Mouse (Mus musculus): Measurements from ENCODE around the gene Tomm7. TPM values are rescaled to one million over a fixed set of nuclear protein-coding genes. Genes with fewer than 3 reads are reported as not detected.

The Tomm7 gene
- total and polyA plus RNA-seq, 3 experiments: 133 to 184 (median 142) TPM

DNA sequence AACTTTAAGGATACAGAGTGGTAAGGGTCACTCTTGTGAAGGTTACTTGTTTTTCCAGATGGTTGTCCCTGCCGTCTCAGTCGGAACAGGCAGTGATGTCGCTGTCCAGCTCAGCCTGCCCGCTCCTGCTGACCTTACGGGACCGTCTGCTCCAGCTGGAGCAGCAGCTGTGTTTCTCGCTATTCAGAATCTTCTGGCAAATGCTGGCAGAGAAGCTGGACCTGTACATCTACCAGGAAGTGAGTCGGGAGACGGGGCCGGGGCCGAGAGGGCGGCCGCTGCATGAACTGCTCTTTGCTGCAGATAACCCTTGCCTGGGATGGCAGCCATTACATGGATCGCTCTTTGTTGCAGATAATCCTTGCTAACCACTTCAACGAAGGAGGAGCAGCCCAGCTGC lies 27.3 kb downstream of the Tomm7 start (continued):
- TF ChIP-seq E2F4 (IDR thresholded peaks at IDR 0.05; ENCODE audit: insufficient replicate concordance, low read depth, low read length): no peak

DNA sequence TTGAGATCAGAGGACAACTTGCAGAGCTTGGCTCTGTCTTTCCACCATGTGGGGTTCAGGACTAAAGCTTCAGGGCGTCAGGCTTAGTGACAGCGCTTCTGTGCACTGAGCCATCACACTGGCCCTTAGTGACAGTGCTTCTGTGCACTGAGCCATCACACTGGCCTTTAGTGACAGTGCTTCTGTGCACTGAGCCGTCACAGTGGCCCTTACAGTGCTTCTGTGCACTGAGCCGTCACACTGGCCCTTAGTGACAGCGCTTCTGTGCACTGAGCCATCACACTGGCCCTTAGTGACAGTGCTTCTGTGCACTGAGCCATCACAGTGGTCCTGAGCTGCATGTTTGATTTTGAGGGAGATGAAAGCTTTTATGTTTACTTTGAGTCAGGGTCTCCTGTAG lies 29.1 kb downstream of the Tomm7 start:
- peaks cover 0 to 4% of the 10 kb centered on the region in 2 experiments; a peak in 1 of 4 replicates for H3K4me1 ChIP-seq (ENCODE audit: control insufficient read depth in 1 of 2, insufficient read depth in 2 of 2)
- no peak overlapping the region for H3K27ac ChIP-seq (ENCODE audit: insufficient read depth, low read depth)
- peaks cover 14% of the 10 kb centered on the region for H3K9me3 ChIP-seq (replicated peaks; ENCODE audit: low read length)
- no peak for TF ChIP-seq GABPA (IDR thresholded peaks at IDR 0.05; ENCODE audit: insufficient replicate concordance, low read depth, low read length)
- TF ChIP-seq BHLHE40 (IDR thresholded peaks at IDR 0.05; ENCODE audit: low read depth, low read length): no peak
- no peak for TF ChIP-seq NELFE (IDR thresholded peaks at IDR 0.05; ENCODE audit: low read depth, low read length)
- no peak for TF ChIP-seq PAX5 (IDR thresholded peaks at IDR 0.05; ENCODE audit: low read length)
- no peak for TF ChIP-seq KAT2A (IDR thresholded peaks at IDR 0.05; ENCODE audit: insufficient replicate concordance, low read length)
- no peak for TF ChIP-seq ZKSCAN1 (IDR thresholded peaks at IDR 0.05; ENCODE audit: borderline replicate concordance, low read depth, low read length)
- no peak for TF ChIP-seq ZMIZ1 (IDR thresholded peaks at IDR 0.05; ENCODE audit: low read depth, low read length)
- TF ChIP-seq TCF12 (IDR thresholded peaks at IDR 0.05; ENCODE audit: low read depth, low read length): no peak
- no peak for TF ChIP-seq ZC3H11A (IDR thresholded peaks at IDR 0.05; ENCODE audit: low read depth, low read length)
- in situ Hi-C loops (cut with MboI; ENCODE audit: low pct_ligation_motif_present, low pct_unique_long_range_greater_than_20kb, low sequenced_read_pairs) (no loop called here), dilution Hi-C loops (cut with MboI; ENCODE audit: extremely low pct_ligation_motif_present, extremely low pct_unique_long_range_greater_than_20kb, low sequenced_read_pairs) (no loop called here)
- no peak overlapping the region for H3K4me2 ChIP-seq (ENCODE audit: insufficient read depth, low read depth, poor library complexity, severe bottlenecking)
- H3K4me3 ChIP-seq (replicated peaks in 1 of 3; ENCODE audit: low read depth in 2 of 3, low read length in 2 of 3, poor library complexity in 1 of 3): no peak overlapping the region
- H3K79me2 ChIP-seq (replicated peaks; ENCODE audit: control insufficient read depth, extremely low read depth, insufficient read depth, poor library complexity, severe bottlenecking): no peaks in the 10 kb centered on the region
- peaks cover 75 to 91% of the 10 kb centered on the region in 2 experiments for H3K36me3 ChIP-seq (replicated peaks in 1 of 2; ENCODE audit: control insufficient read depth in 1 of 2, insufficient read depth in 1 of 2, low read length in 1 of 2)
- no peak for DNase-seq (ENCODE audit: extremely low read depth)
- H3K27me3 ChIP-seq (replicated peaks): no peaks in the 10 kb centered on the region
- H3K9ac ChIP-seq (ENCODE audit: insufficient read depth, low read depth): no peak overlapping the region

DNA sequence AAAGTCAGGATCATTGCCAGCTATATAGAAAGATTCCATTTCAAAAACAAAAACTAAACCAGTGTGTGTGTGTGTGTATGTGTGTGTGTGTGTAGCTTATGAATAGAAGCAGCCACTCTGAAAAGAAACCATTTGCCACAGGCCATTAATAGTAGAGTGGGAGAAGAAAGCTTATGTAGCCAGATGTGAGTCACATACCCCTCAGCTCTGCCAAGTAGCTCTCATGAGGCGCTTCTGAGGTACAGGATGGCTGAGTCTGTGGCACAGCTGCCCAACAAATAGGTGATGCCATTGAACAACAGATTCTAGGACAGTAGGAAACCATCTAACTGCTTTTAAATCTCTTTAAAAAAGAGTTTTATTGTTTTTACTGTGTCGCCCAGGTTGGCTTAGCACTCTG lies 51.2 kb downstream of the Tomm7 start:
- H3K4me2 ChIP-seq (ENCODE audit: insufficient read depth, low read depth, poor library complexity, severe bottlenecking): no peak overlapping the region
- no peak overlapping the region for H3K27ac ChIP-seq (ENCODE audit: insufficient read depth, low read depth)
- peaks cover 29 to 76% of the 10 kb centered on the region in 2 experiments for H3K36me3 ChIP-seq (replicated peaks in 1 of 2; ENCODE audit: control insufficient read depth in 1 of 2, insufficient read depth in 1 of 2, low read length in 1 of 2)
- no peak for TF ChIP-seq TBP (conservative IDR thresholded peaks at IDR 0.05; ENCODE audit: low read depth, low read length)
- no peak for TF ChIP-seq CHD1 (IDR thresholded peaks at IDR 0.05; ENCODE audit: low read depth, low read length)
- TF ChIP-seq JUN (IDR thresholded peaks at IDR 0.05; ENCODE audit: insufficient read depth, low read depth, low read length): no peak
- TF ChIP-seq HCFC1 (IDR thresholded peaks at IDR 0.05; ENCODE audit: low read depth, low read length): no peak
- TF ChIP-seq KAT2A (IDR thresholded peaks at IDR 0.05; ENCODE audit: insufficient replicate concordance, low read length): no peak
- TF ChIP-seq MXI1 (IDR thresholded peaks at IDR 0.05; ENCODE audit: low read depth, low read length): no peak
- TF ChIP-seq ZNF384 (IDR thresholded peaks at IDR 0.05; ENCODE audit: low read depth, low read length): no peak
- no peak for TF ChIP-seq USF2 (conservative IDR thresholded peaks at IDR 0.05; ENCODE audit: low read depth, low read length)
- TF ChIP-seq ZMIZ1 (IDR thresholded peaks at IDR 0.05; ENCODE audit: low read depth, low read length): no peak
- TF ChIP-seq POLR2AphosphoS2 (IDR thresholded peaks at IDR 0.05; ENCODE audit: low read depth, low read length): no peak
- no peak for TF ChIP-seq BHLHE40 (IDR thresholded peaks at IDR 0.05; ENCODE audit: low read depth, low read length)
- no peaks in the 10 kb centered on the region for H3K9me3 ChIP-seq (replicated peaks; ENCODE audit: low read length)
- H3K4me1 ChIP-seq (ENCODE audit: control insufficient read depth in 1 of 2, insufficient read depth in 2 of 2): peaks cover 2 to 6% of the 10 kb centered on the region in 2 experiments; a peak in 2 of 4 replicates
- no peak for DNase-seq (ENCODE audit: extremely low read depth)
- in situ Hi-C loops (cut with MboI; ENCODE audit: low pct_ligation_motif_present, low pct_unique_long_range_greater_than_20kb, low sequenced_read_pairs) (no loop called here), dilution Hi-C loops (cut with MboI; ENCODE audit: extremely low pct_ligation_motif_present, extremely low pct_unique_long_range_greater_than_20kb, low sequenced_read_pairs) (no loop called here)
- no peaks in the 10 kb centered on the region for H3K27me3 ChIP-seq (replicated peaks)
- H3K4me3 ChIP-seq (replicated peaks in 1 of 3; ENCODE audit: low read depth in 2 of 3, low read length in 2 of 3, poor library complexity in 1 of 3): no peak overlapping the region
- no peak overlapping the region for H3K9ac ChIP-seq (ENCODE audit: insufficient read depth, low read depth)
- peaks cover 9% of the 10 kb centered on the region for H3K79me2 ChIP-seq (replicated peaks; ENCODE audit: control insufficient read depth, extremely low read depth, insufficient read depth, poor library complexity, severe bottlenecking)

Measured in CH12.LX (cell line).